Mouse (Mus musculus) layer of hippocampus, adult 2 months (tissue): ENCODE results near the gene Dhdds. TPM values are rescaled to one million over a fixed set of nuclear protein-coding genes. Genes with fewer than 3 reads are reported as not detected.

ENCODE experiments used
- DNase-seq, 2 experiments: peaks; one replicate each; pipeline ENCODE4 v3.0.0; 2022; ENCODE audit warnings: low spot score in 2 of 2
- H3K27ac ChIP-seq: fragments of 200-600 bp; 2 replicates; pipeline ENCODE4 v1.8.1; 2022
- H3K4me3 ChIP-seq: fragments of 200-600 bp; 2 replicates; pipeline ENCODE4 v1.8.1; 2022; ENCODE audit warnings: mild to moderate bottlenecking
- CTCF ChIP-seq: fragments of 200-600 bp; conservative IDR thresholded peaks from 2 replicates; pipeline ENCODE4 v1.8.1; 2022; ENCODE audit warnings: antibody characterized with exemption, mild to moderate bottlenecking, moderate library complexity
- total RNA-seq, 2 experiments: library from RNA; stranded (reverse); gene quantifications; 2 replicates each; pipeline ENCODE4 v1.2.3; 2021

Gene Dhdds
- total RNA-seq, 2 experiments from 2014 or later, result 61.7 to 62.9 TPM

GRCm38 (mm10) chr4:134017201-134017865, 16.6 kb upstream of the Dhdds start:
- no peak for DNase-seq
- H3K27ac ChIP-seq, result no peak overlapping the region
- H3K4me3 ChIP-seq, result no peak overlapping the region
- no peak for TF ChIP-seq CTCF

GRCm38 (mm10) chr4:134016767-134017166, 16.0 kb upstream of the Dhdds start:
- Histone ChIP-seq H3K4me3 (no peak overlapping the region), H3K27ac (no peak overlapping the region)
- no peak for TF ChIP-seq CTCF
- DNase-seq, result no peak

GRCm38 (mm10) chr4:134016208-134016607, 15.5 kb upstream of the Dhdds start:
- DNase-seq, result no peak
- H3K4me3 ChIP-seq, result no peak overlapping the region
- H3K27ac ChIP-seq, result no peak overlapping the region
- TF ChIP-seq CTCF, result no peak

- no peak overlapping the region for H3K27ac ChIP-seq
- H3K4me3 ChIP-seq, result no peak overlapping the region
- peak; percentile 48 for TF ChIP-seq CTCF
- no peak for DNase-seq
Measured at GRCm38 (mm10) chr4:134012858-134013528, 12.3 kb upstream of the Dhdds start.

- DNase-seq, result no peak
- TF ChIP-seq CTCF, result no peak
- Histone ChIP-seq H3K27ac (no peak overlapping the region), H3K4me3 (no peak overlapping the region)
Measured at GRCm38 (mm10) chr4:134011450-134012414, 11.0 kb upstream of the Dhdds start.

GRCm38 (mm10) chr4:134009709-134010108, 9.0 kb upstream of the Dhdds start:
- no peak for DNase-seq
- TF ChIP-seq CTCF, result no peak
- no peak overlapping the region for H3K4me3 ChIP-seq
- H3K27ac ChIP-seq, result no peak overlapping the region

- TF ChIP-seq CTCF, result no peak
Measured at GRCm38 (mm10) chr4:134006845-134007244, 6.1 kb upstream of the Dhdds start.

GRCm38 (mm10) chr4:134005581-134006358, 5.1 kb upstream of the Dhdds start:
- no peak overlapping the region for H3K4me3 ChIP-seq
- peak in 1 of 2 experiments; percentile 8 for DNase-seq
- TF ChIP-seq CTCF, result no peak
- no peak overlapping the region for H3K27ac ChIP-seq

More at GRCm38 (mm10) chr4:134006845-134007244, 6.1 kb upstream of the Dhdds start:
- no peak for DNase-seq
- Histone ChIP-seq H3K27ac (no peak overlapping the region), H3K4me3 (no peak overlapping the region)

- H3K27ac ChIP-seq, result no peak overlapping the region
- TF ChIP-seq CTCF, result no peak
- DNase-seq, result no peak
- no peak overlapping the region for H3K4me3 ChIP-seq
Measured at GRCm38 (mm10) chr4:134002903-134003302, 2.2 kb upstream of the Dhdds start.

GRCm38 (mm10) chr4:134002246-134002645, 1.5 kb upstream of the Dhdds start:
- no peak for DNase-seq
- no peak for TF ChIP-seq CTCF

GRCm38 (mm10) chr4:134001710-134002109, 992 bp upstream of the Dhdds start:
- TF ChIP-seq CTCF, result peak; percentile 54
- Histone ChIP-seq H3K27ac (no peak overlapping the region), H3K4me3 (no peak overlapping the region)
- DNase-seq, result no peak

More at GRCm38 (mm10) chr4:134002246-134002645, 1.5 kb upstream of the Dhdds start:
- no peak overlapping the region for H3K4me3 ChIP-seq
- no peak overlapping the region for H3K27ac ChIP-seq

GRCm38 (mm10) chr4:133994697-133995096, 6.0 kb downstream of the Dhdds start:
- Histone ChIP-seq H3K27ac (no peak overlapping the region), H3K4me3 (no peak overlapping the region)
- no peak for TF ChIP-seq CTCF
- no peak for DNase-seq
